Mouse (Mus musculus) heart, postnatal 0 days (tissue): Measurements from ENCODE around the gene Med22.

Experiments used
- CTCF ChIP-seq: IDR thresholded peaks from 2 replicates; pipeline ENCODE4 v1.5.1; 2016; ENCODE audit warnings: antibody characterized with exemption, control low read depth, low read depth
- EP300 ChIP-seq: IDR thresholded peaks from 2 replicates; pipeline ENCODE4 v1.6.1; 2016; ENCODE audit warnings: antibody characterized with exemption, low read depth

DNA sequence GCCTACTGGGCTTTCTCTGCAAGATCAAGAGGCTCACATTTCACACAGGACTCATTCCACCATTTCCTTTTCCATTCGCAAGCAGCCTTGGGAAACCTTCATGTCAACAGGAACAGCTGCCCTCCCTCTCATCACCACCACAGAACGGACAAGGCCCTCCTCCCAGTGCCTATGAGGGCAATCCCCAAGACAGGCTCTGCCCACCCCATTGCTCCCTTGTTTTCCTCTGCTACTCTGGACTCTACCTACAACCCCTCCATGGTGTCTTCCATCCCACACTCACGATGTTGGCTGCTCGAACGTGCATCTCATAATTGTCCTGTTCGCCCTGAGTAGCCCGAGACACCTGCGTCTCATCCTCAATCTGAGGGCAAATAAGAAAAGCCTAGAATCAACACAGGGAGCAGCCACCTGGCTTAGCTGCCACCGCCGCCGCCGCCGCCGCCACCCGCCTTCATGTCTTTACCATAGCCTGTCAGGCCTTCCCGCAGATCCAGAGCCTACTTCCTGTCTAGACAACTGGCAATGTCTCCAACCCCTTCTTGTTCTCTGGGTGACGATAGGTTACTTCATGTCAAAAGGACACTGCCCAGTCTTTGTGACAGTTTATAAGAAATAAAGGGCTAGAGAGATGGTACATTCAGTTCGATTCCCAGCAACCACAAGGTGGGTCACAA lies 1.6 kb downstream of the Med22 start:
- TF ChIP-seq CTCF (no peak), EP300 (no peak)
